Mouse (Mus musculus) liver, adult 2 months (tissue): ENCODE measurements around the gene Smurf1. TPM values are rescaled to one million over a fixed set of nuclear protein-coding genes. Genes with fewer than 3 reads are reported as not detected.

Source experiments
- DNase-seq: peaks from one replicate; pipeline ENCODE4 v3.0.0-alpha.2; 2011; ENCODE audit warnings: low read depth, low spot score; ENCODE audit errors: extremely low read depth
- H3K27ac ChIP-seq: fragments of 200-500 bp; replicated peaks from 2 replicates; pipeline ENCODE4 v1.5.1; 2012; ENCODE audit warnings: low read depth, mild to moderate bottlenecking, control low read depth, inconsistent platforms, low read length; ENCODE audit not compliant: insufficient read depth
- H3K27me3 ChIP-seq: fragments of 200-500 bp; 2 replicates; pipeline ENCODE4 v1.6.1; 2012; ENCODE audit warnings: mild to moderate bottlenecking, moderate library complexity, low read length, inconsistent platforms; ENCODE audit not compliant: control insufficient read depth, insufficient read depth
- H3K36me3 ChIP-seq: fragments of 200-500 bp; 2 replicates; pipeline ENCODE4 v1.6.1; 2012; ENCODE audit warnings: low read length, inconsistent platforms; ENCODE audit not compliant: control insufficient read depth, insufficient read depth
- H3K4me1 ChIP-seq: fragments of 200-500 bp; 2 replicates; pipeline ENCODE4 v1.6.1; 2011; ENCODE audit warnings: low read length; ENCODE audit not compliant: control insufficient read depth, insufficient read depth
- H3K4me3 ChIP-seq: fragments of 200-500 bp; 2 replicates; pipeline ENCODE4 v1.5.1; 2011; ENCODE audit warnings: low read depth, mild to moderate bottlenecking, control low read depth, low read length, moderate library complexity; ENCODE audit not compliant: insufficient read depth
- H3K79me2 ChIP-seq: fragments of 200-500 bp; 2 replicates; pipeline ENCODE4 v1.6.1; 2012; ENCODE audit warnings: inconsistent platforms, mild to moderate bottlenecking, low read length, moderate library complexity; ENCODE audit not compliant: control insufficient read depth, insufficient read depth
- H3K9ac ChIP-seq: fragments of 200-500 bp; 2 replicates; pipeline ENCODE4 v1.6.1; 2012; ENCODE audit warnings: low read depth, mild to moderate bottlenecking, control low read depth, inconsistent platforms, low read length
- CTCF ChIP-seq: fragments of 200-500 bp; IDR thresholded peaks from 2 replicates; pipeline ENCODE4 v1.5.1; 2011; ENCODE audit warnings: low read depth, low read length, control low read depth
- POLR2A ChIP-seq: fragments of 200-500 bp; IDR thresholded peaks from 2 replicates; pipeline ENCODE4 v1.6.1; 2011; ENCODE audit warnings: low read length, control low read depth; ENCODE audit not compliant: insufficient read depth; ENCODE audit errors: extremely low read depth
- WGBS: fragments of 180-500 bp; shearing (Covaris S2); methylation state at CpG from one replicate; pipeline ENCODE4 v1.1.7; 2018; 5-methylcytosine and 5-hydroxymethylcytosine counted together
- polyA plus RNA-seq: library from polyadenylated mRNA; depleted of rRNA; stranded (reverse); fragments of >200 nt; gene quantifications from 2 replicates; pipeline ENCODE4 v1.2.3, GENCODE M21; 2012; rRNA removed
- total RNA-seq: library from RNA; depleted of rRNA; stranded (reverse); fragments of >200 nt; gene quantifications from 2 replicates; pipeline ENCODE4 v1.2.3, GENCODE M21; 2014; rRNA removed

The Smurf1 gene
- total and polyA plus RNA-seq, 2 experiments: 5.2 to 8.6 TPM

- H3K27me3 ChIP-seq: no peaks in the 10 kb centered on the region
- H3K9ac ChIP-seq: no peak overlapping the region
- no peak overlapping the region for H3K4me3 ChIP-seq
- no peaks in the 10 kb centered on the region for H3K4me1 ChIP-seq
- TF ChIP-seq CTCF (no peak), POLR2A (no peak)
- no peak overlapping the region for H3K27ac ChIP-seq
- whole genome bisulfite sequencing: 83% methylated on average over 5 of the region's 5 CpGs
- no peaks in the 10 kb centered on the region for H3K79me2 ChIP-seq
- DNase-seq: no peak
- peaks cover 47% of the 10 kb centered on the region for H3K36me3 ChIP-seq
These were observed 116.9 kb downstream of the Smurf1 start for GRCm38 (mm10) chr5:144848735-144849134.

- TF ChIP-seq POLR2A (no peak), CTCF (no peak)
- WGBS: 97% methylated on average over 20 of the region's 20 CpGs
- Histone ChIP-seq H3K27ac (no peak overlapping the region), H3K79me2 (no peaks in the 10 kb centered on the region), H3K27me3 (no peaks in the 10 kb centered on the region), H3K4me1 (no peaks in the 10 kb centered on the region), H3K4me3 (no peak overlapping the region), H3K9ac (no peak overlapping the region), H3K36me3 (peaks cover 46% of the 10 kb centered on the region)
- DNase-seq: no peak
These were observed 120.3 kb downstream of the Smurf1 start for GRCm38 (mm10) chr5:144845352-144845751.

- Histone ChIP-seq H3K27ac (no peak overlapping the region), H3K4me3 (no peak overlapping the region), H3K9ac (no peak overlapping the region), H3K27me3 (no peaks in the 10 kb centered on the region), H3K36me3 (peaks cover 52% of the 10 kb centered on the region), H3K79me2 (no peaks in the 10 kb centered on the region), H3K4me1 (no peaks in the 10 kb centered on the region)
- 93% methylated on average over 3 of the region's 3 CpGs for WGBS
- TF ChIP-seq POLR2A (no peak), CTCF (no peak)
- DNase-seq: peak; percentile 15
These were observed 129.5 kb downstream of the Smurf1 start for GRCm38 (mm10) chr5:144836100-144836499.

GRCm38 (mm10) chr5:144831840-144832469, 133.7 kb downstream of the Smurf1 start:
- H3K4me1 ChIP-seq: no peaks in the 10 kb centered on the region
- H3K79me2 ChIP-seq: no peaks in the 10 kb centered on the region
- 90% methylated on average over 9 of the region's 9 CpGs for WGBS
- H3K36me3 ChIP-seq: peaks cover 49% of the 10 kb centered on the region
- no peaks in the 10 kb centered on the region for H3K27me3 ChIP-seq
- H3K27ac ChIP-seq: no peak overlapping the region
- no peak for DNase-seq
- TF ChIP-seq POLR2A (no peak), CTCF (no peak)
- H3K9ac ChIP-seq: no peak overlapping the region
- no peak overlapping the region for H3K4me3 ChIP-seq

GRCm38 (mm10) chr5:144829631-144830030, 136.0 kb downstream of the Smurf1 start:
- no peak overlapping the region for H3K4me3 ChIP-seq
- H3K79me2 ChIP-seq: no peaks in the 10 kb centered on the region
- no peaks in the 10 kb centered on the region for H3K27me3 ChIP-seq
- no peak overlapping the region for H3K9ac ChIP-seq
- no peak for DNase-seq
- H3K36me3 ChIP-seq: peaks cover 56% of the 10 kb centered on the region
- no peak for TF ChIP-seq CTCF
- no peak for TF ChIP-seq POLR2A
- H3K27ac ChIP-seq: no peak overlapping the region
- 76% methylated on average over 4 of the region's 4 CpGs for WGBS
- no peaks in the 10 kb centered on the region for H3K4me1 ChIP-seq

- Histone ChIP-seq H3K9ac (no peak overlapping the region), H3K27me3 (no peaks in the 10 kb centered on the region), H3K4me3 (no peak overlapping the region), H3K27ac (no peak overlapping the region), H3K79me2 (no peaks in the 10 kb centered on the region), H3K4me1 (no peaks in the 10 kb centered on the region), H3K36me3 (peaks cover 59% of the 10 kb centered on the region)
- DNase-seq: no peak
- 94% methylated on average over 20 of the region's 20 CpGs for WGBS
- TF ChIP-seq CTCF (no peak), POLR2A (no peak)
These were observed 137.1 kb downstream of the Smurf1 start for GRCm38 (mm10) chr5:144828365-144829102.

Other genes with a start within 250 kb of the Smurf1 start
- not detected in 2 replicates for gene Tmem130, start 204.0 kb downstream of the Smurf1 start, total RNA-seq
- gene Tmem130, start 204.0 kb downstream of the Smurf1 start, polyA plus RNA-seq: 0.04 TPM in 1 of 2 replicates, not detected in the other
- gene Trrap, start 198.1 kb downstream of the Smurf1 start, total RNA-seq: 19.8 and 28.7 TPM in 2 replicates
- gene Trrap, start 198.1 kb downstream of the Smurf1 start, polyA plus RNA-seq: 24.2 and 33.9 TPM in 2 replicates
- gene Gm4871, start 66.9 kb upstream of the Smurf1 start, total RNA-seq: not detected in 2 replicates
- gene Gm4871, start 66.9 kb upstream of the Smurf1 start, polyA plus RNA-seq: not detected in 2 replicates
- not detected in 2 replicates for gene 1700018F24Rik, start 77.1 kb upstream of the Smurf1 start, total RNA-seq
- not detected in 2 replicates for gene 1700018F24Rik, start 77.1 kb upstream of the Smurf1 start, polyA plus RNA-seq
- gene Arpc1a, start 118.0 kb upstream of the Smurf1 start, total RNA-seq: 36.0 and 47.1 TPM in 2 replicates
- gene Arpc1a, start 118.0 kb upstream of the Smurf1 start, polyA plus RNA-seq: 64.7 and 66.5 TPM in 2 replicates
- gene Kpna7, start 118.2 kb upstream of the Smurf1 start, total RNA-seq: not detected in 2 replicates
- gene Kpna7, start 118.2 kb upstream of the Smurf1 start, polyA plus RNA-seq: not detected in 2 replicates
- 30.9 and 61.0 TPM in 2 replicates for gene Arpc1b, start 148.4 kb upstream of the Smurf1 start, total RNA-seq
- 93.8 and 137 TPM in 2 replicates for gene Arpc1b, start 148.4 kb upstream of the Smurf1 start, polyA plus RNA-seq
- gene Pdap1, start 174.4 kb upstream of the Smurf1 start, total RNA-seq: 12.6 and 16.1 TPM in 2 replicates
- 16.9 and 19.7 TPM in 2 replicates for gene Pdap1, start 174.4 kb upstream of the Smurf1 start, polyA plus RNA-seq
- gene Bud31, start 174.5 kb upstream of the Smurf1 start, total RNA-seq: 57.9 and 66.4 TPM in 2 replicates
- 45.5 and 45.7 TPM in 2 replicates for gene Bud31, start 174.5 kb upstream of the Smurf1 start, polyA plus RNA-seq
- gene Ptcd1, start 201.3 kb upstream of the Smurf1 start, total RNA-seq: 7.2 and 8.3 TPM in 2 replicates
- gene Ptcd1, start 201.3 kb upstream of the Smurf1 start, polyA plus RNA-seq: 7.5 and 7.6 TPM in 2 replicates
- 16.4 TPM in 2 replicates for gene Cpsf4, start 201.4 kb upstream of the Smurf1 start, total RNA-seq
- gene Cpsf4, start 201.4 kb upstream of the Smurf1 start, polyA plus RNA-seq: 16.8 and 20.2 TPM in 2 replicates
- 331 and 332 TPM in 2 replicates for gene Atp5j2, start 226.2 kb upstream of the Smurf1 start, total RNA-seq
- gene Atp5j2, start 226.2 kb upstream of the Smurf1 start, polyA plus RNA-seq: 171 and 187 TPM in 2 replicates
- 6.8 and 8.5 TPM in 2 replicates for gene Zkscan14, start 236.0 kb upstream of the Smurf1 start, total RNA-seq
- gene Zkscan14, start 236.0 kb upstream of the Smurf1 start, polyA plus RNA-seq: 1.8 and 2.1 TPM in 2 replicates
- 7.6 and 7.8 TPM in 2 replicates for gene Zkscan5, start 238.7 kb upstream of the Smurf1 start, total RNA-seq
- gene Zkscan5, start 238.7 kb upstream of the Smurf1 start, polyA plus RNA-seq: 4.8 and 4.9 TPM in 2 replicates